Mouse (Mus musculus) ES-E14 (cell line): ENCODE results near the gene Znrd1. TPM values are rescaled to one million over a fixed set of nuclear protein-coding genes. Genes with fewer than 3 reads are reported as not detected.

Experiments
- DNase-seq: peaks from one replicate; pipeline ENCODE4 v3.0.0-alpha.2; 2013; ENCODE audit warnings: low read depth, low spot score
- H3K27ac ChIP-seq: 2 replicates; pipeline ENCODE4 v1.5.1; 2012; ENCODE audit warnings: low read depth, mild to moderate bottlenecking, low read length, moderate library complexity, mixed read lengths; ENCODE audit not compliant: poor library complexity, insufficient read depth, severe bottlenecking
- H3K36me3 ChIP-seq: 2 replicates; pipeline ENCODE4 v1.6.1; 2012; ENCODE audit warnings: mild to moderate bottlenecking, low read length, moderate library complexity, mixed read lengths; ENCODE audit not compliant: control insufficient read depth, poor library complexity, insufficient read depth, severe bottlenecking
- H3K4me1 ChIP-seq, 2 experiments: fragments of 150-350 bp in 1 of 2; sonication (generic) in 1 of 2; 2 replicates each; pipeline ENCODE4 v1.6.1; 2012; ENCODE audit warnings: low read length in 2 of 2, mild to moderate bottlenecking in 1 of 2, mixed read lengths in 1 of 2; ENCODE audit not compliant: control insufficient read depth in 2 of 2, insufficient read depth in 2 of 2, poor library complexity in 1 of 2
- H3K4me3 ChIP-seq, 2 experiments: fragments of 150-350 bp in 1 of 2; sonication (generic) in 1 of 2; 2 replicates each; pipeline ENCODE4 v1.5.1; 2012; ENCODE audit warnings: low read length in 2 of 2, low read depth in 1 of 2, mild to moderate bottlenecking in 1 of 2, mixed read lengths in 1 of 2; ENCODE audit not compliant: insufficient read depth in 1 of 2, poor library complexity in 1 of 2, severe bottlenecking in 1 of 2
- H3K9ac ChIP-seq: 2 replicates; pipeline ENCODE4 v1.6.1; 2012; ENCODE audit warnings: low read depth, mild to moderate bottlenecking, low read length, mixed read lengths; ENCODE audit not compliant: poor library complexity, insufficient read depth, severe bottlenecking
- H3K9me3 ChIP-seq: fragments of 150-350 bp; sonication (generic); 2 replicates; pipeline ENCODE4 v1.6.1; 2012; ENCODE audit warnings: low read depth, mild to moderate bottlenecking, low read length; ENCODE audit not compliant: control insufficient read depth, insufficient read depth
- CHD2 ChIP-seq: IDR thresholded peaks from 2 replicates; pipeline ENCODE4 v1.6.1; 2014; ENCODE audit warnings: mild to moderate bottlenecking, low read depth, low read length, inconsistent platforms
- HCFC1 ChIP-seq: IDR thresholded peaks from 2 replicates; pipeline ENCODE4 v1.6.1; 2012; ENCODE audit warnings: low read length, inconsistent platforms, borderline replicate concordance; ENCODE audit not compliant: insufficient read depth
- MAFK ChIP-seq: IDR thresholded peaks from 2 replicates; pipeline ENCODE4 v1.6.1; 2014; ENCODE audit warnings: mild to moderate bottlenecking, low read depth, low read length, inconsistent platforms; ENCODE audit not compliant: insufficient read depth
- ZC3H11A ChIP-seq: IDR thresholded peaks from 2 replicates; pipeline ENCODE4 v1.6.1; 2012; ENCODE audit warnings: low read depth, mild to moderate bottlenecking, inconsistent platforms, low read length, borderline replicate concordance
- ZNF384 ChIP-seq: IDR thresholded peaks from 2 replicates; pipeline ENCODE4 v1.6.1; 2012; ENCODE audit warnings: low read depth, low read length, inconsistent platforms
- in situ Hi-C, 2 experiments: fragments of 600-800 bp; cut with MboI; formaldehyde crosslinking; loops; one replicate each; pipeline ENCODE4 v1.15.1; 2025; ENCODE audit warnings: low sequenced_read_pairs in 2 of 2, inconsistent platforms in 1 of 2; ENCODE audit not compliant: unreplicated experiment in 2 of 2
- total RNA-seq: library from RNA; depleted of rRNA; stranded (reverse); fragments of 300-350 nt; gene quantifications from 2 replicates; pipeline ENCODE4 v1.2.3, GENCODE M21; 2012; rRNA removed

The Znrd1 gene
- total RNA-seq: 74.5 and 81.0 TPM in 2 replicates

DNA sequence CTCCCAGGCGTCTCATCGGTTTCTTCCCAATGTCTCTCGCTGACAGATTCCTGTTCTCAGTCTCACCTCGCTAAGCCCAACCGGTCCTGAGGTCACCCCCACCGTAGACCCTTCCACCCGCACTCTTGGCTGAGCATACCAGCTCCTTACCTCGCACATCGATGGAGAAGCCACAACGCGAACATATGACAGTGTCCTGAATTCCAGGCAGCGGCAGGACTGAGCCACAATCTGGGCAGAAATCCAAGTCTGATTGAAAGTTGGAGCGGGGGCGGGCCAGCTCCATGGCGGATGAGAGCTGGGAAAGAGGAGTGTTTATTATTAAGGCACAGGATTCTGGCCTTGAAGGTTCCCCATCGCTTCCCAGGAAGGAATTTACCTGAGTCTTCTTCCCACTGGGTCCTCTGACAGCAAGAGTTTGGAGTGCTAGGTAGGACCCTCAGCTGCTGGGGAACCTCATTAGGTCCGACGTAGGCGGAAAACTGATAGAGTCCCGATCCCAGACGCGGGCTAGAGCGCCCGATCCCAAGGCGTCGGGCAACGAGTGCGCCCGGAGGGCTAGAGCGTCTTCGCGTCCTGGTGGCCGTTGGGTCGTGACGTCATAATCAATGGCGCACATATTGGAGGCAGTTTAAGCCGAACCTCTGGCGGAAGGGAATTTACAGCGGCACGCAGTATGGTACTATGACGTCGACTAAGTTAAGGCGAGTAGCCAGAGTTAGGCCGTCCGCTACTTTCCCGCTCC is at the start of gene Znrd1, which contains the start of gene Znrd1as:
Znrd1 (minus strand) TSS at position 561 of the 745 bp plus-strand sequence.
Znrd1as (plus strand) TSS at position 594 of the 745 bp plus-strand sequence.
- DNase-seq: peak; percentile 98
- H3K4me3 ChIP-seq: peak within 1 kb of the TSS; percentile 85 to 88
- TF ChIP-seq CHD2 (no peak), HCFC1 (peak; percentile 86), ZNF384 (no peak), MAFK (no peak), ZC3H11A (peak; percentile 47; the same call in 1 of the 2 replicates)
- H3K4me1 ChIP-seq: peaks cover 2 to 4% of the 10 kb centered on the region in 2 experiments; a peak in 1 of 4 replicates
- no peaks in the 10 kb centered on the region for H3K9me3 ChIP-seq
- H3K9ac ChIP-seq: peak within 1 kb of the TSS; percentile 85
- no peaks in the 10 kb centered on the region for H3K36me3 ChIP-seq
- peak within 1 kb of the TSS; percentile 32 for H3K27ac ChIP-seq
- in situ Hi-C loops: no loop called here

DNA sequence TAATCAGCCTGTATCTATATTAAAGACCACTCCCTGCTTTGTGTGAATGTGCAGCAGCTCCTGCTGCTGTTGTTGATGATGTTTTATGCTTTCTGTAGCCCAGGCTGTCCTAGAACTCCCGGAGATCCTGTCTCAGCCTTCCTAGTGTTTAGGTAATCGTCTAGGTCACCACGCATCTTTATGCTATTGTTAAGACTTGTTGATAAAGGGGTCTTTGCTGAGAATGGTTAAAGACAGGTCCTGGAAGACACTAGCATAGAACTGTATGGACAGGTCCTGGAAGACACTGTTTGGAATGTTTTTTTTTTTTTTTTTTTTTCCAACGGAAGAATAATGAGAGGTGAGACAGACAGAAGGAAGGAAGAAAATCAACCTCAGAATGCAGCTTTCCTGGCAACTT is 45.0 kb upstream of the Znrd1 start:
- Histone ChIP-seq H3K36me3 (peaks cover 39% of the 10 kb centered on the region), H3K9me3 (no peaks in the 10 kb centered on the region), H3K27ac (peak overlapping the region; percentile 88; the same call in 1 of the 2 replicates), H3K9ac (peak overlapping the region; percentile 86), H3K4me1 (peaks cover 5 to 10% of the 10 kb centered on the region in 2 experiments; a peak in 3 of 4 replicates), H3K4me3 (peak overlapping the region; percentile 67 to 79)
- DNase-seq: no peak
- no peak for TF ChIP-seq HCFC1
- TF ChIP-seq ZNF384: peak; percentile 96
- TF ChIP-seq MAFK: no peak
- in situ Hi-C loops: no loop called here

DNA sequence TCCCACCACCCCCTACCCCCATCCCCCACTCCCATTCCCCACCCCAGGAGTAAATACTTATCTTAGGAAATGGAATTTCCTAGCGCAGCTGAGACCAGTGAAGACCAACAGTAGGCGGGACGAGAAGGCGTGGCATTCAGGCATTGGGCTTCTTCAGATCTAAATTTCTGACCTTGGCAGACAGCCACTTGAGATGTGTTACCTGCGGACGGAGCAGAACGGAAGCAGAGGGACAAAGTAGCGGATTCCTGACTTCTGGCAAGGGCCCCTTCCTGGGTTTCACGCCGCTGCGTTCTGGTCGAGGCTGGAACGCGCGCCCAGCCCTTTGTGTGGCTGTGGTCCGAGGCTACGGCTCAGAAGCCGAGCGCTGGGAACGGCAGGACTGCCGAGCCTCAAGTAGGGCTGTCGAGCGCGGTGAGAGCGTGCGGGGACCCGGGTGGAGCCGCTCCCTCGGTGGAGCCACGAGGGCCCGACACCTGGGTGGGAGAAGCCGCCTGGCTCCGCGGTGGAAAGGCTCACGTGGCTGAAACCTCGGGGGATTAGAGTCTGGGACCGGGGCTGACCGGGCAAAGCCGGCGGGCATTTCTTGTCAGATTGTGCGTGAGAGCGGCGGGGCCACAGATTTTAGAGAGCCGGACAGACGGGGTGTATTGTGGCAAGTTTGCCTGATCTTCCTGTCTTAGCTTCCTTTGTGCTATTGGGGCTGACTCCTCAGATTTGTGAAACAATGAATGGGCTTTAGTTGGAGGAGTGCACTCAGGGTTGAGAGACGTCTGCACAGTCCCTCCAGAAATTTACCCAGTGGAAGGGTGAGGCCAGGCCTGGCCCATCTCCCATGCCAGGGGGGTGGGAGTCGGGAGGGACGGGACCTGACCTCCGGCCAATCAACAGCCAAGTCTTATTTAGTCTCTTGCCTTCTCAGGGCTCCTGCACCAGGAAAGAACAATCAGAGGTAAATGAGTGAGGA is 44.3 kb upstream of the Znrd1 start:
- H3K27ac ChIP-seq: peak overlapping the region; percentile 88
- in situ Hi-C loops: no loop called here
- no peaks in the 10 kb centered on the region for H3K9me3 ChIP-seq
- H3K4me1 ChIP-seq: peaks cover 6 to 10% of the 10 kb centered on the region in 2 experiments; a peak in 3 of 4 replicates
- DNase-seq: peak; percentile 95
- H3K36me3 ChIP-seq: peaks cover 32% of the 10 kb centered on the region
- H3K4me3 ChIP-seq: peak overlapping the region; percentile 67 to 79
- peak overlapping the region; percentile 86 for H3K9ac ChIP-seq
- TF ChIP-seq CHD2 (no peak), HCFC1 (peak; percentile 21; the same call in 1 of the 2 replicates), MAFK (no peak)

DNA sequence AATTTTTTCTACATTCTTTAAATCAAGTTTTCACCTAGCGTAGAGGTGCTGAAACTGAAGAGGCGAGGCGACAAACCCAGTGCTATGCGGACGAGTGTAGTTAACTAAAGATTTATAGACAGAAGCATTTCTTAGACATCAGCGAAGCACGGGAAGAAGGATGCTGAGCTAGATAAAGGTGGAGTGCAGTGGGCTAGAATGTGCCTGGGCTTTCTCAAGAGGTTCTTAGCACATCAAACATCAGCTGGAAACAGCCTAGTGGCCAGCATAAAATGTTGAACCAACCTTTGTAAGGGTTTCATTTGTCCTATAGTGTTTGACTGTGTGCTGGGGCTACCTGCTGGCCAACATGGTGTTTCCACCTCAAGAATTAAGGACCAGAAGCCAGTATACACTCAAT is 42.5 kb upstream of the Znrd1 start, which contains the start of gene Zfp57:
Zfp57 (plus strand) TSS at position 301 of the 400 bp plus-strand sequence.
- peaks cover 18% of the 10 kb centered on the region for H3K36me3 ChIP-seq
- H3K4me1 ChIP-seq: peaks cover 9 to 20% of the 10 kb centered on the region in 2 experiments
- peak within 1 kb of the TSS; percentile 63; the same call in 1 of the 2 replicates for H3K27ac ChIP-seq
- H3K9ac ChIP-seq: no peak within 1 kb of the TSS; the same call in 1 of the 2 replicates
- no peaks in the 10 kb centered on the region for H3K9me3 ChIP-seq
- DNase-seq: no peak
- TF ChIP-seq HCFC1 (no peak), MAFK (no peak), CHD2 (no peak), ZC3H11A (no peak), ZNF384 (no peak)
- H3K4me3 ChIP-seq: peak within 1 kb of the TSS; percentile 32 to 48; a peak in 3 of 4 replicates
- in situ Hi-C loops: no loop called here
